Mouse (Mus musculus) kidney, postnatal 25 days (tissue): ENCODE results near the gene Jarid2.

Source experiments
- DNase-seq, 2 experiments: peaks; one replicate each; pipeline ENCODE4 v3.0.0; 2021; ENCODE audit warnings: mixed read lengths in 2 of 2

Jarid2 gene

DNA sequence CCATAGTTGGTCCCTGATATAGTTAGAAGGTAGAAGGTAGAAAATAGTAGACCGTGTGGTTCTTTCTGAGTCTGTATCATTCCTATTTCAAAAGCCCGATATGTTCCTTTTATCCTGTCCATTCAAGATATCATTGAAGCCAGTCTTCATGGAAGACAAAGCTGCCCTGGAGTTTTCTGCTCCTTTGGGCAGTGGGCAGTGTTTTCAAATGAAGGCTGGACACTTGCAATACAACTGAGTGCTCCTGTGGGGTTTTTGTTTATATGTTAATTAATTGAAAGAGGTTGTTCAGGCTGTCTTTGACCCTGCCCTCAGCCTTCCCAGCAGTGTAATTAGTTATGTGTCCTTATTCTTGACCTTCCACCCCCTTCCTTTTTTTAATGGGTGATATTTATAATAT lies 122.2 kb downstream of the Jarid2 start:
- DNase-seq: no peak

DNA sequence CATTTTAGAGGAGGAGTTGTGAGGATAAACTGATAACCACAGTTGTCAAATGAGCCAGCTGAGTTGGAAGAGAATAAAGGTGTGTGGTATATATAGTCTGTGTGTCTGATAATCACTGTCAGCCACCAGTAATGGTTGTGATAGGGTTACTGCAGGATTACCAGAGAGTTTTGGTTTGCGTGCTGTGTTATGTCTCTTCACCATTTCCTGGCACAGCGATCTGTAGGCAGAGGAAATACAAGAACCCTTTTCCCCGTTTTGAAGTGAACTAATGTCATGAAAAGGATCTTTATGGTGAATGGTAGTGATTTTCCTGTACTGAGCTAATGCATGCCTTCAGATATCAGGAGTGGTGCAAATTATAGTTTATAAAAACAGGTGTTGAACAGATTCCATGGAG lies 122.8 kb downstream of the Jarid2 start:
- DNase-seq: no peak

DNA sequence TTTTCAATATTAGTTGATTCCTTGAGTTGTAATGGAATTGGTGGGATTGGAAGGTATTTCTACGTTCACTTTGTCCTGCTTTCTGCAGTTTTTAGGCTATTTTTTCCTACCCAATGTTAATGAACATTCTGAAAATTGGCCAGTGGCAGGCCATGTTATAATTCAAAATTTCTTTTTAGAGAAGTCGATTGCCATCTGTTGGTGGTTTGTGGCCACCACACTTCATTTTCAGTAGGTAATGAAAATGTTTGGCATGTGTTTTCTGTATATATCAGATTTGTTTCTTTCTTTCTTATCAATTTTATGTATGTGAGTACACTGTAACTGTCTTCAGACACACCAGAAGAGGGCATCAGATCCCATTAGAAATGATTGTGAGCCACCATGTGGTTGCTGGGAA lies 136.3 kb downstream of the Jarid2 start:
- no peak for DNase-seq

DNA sequence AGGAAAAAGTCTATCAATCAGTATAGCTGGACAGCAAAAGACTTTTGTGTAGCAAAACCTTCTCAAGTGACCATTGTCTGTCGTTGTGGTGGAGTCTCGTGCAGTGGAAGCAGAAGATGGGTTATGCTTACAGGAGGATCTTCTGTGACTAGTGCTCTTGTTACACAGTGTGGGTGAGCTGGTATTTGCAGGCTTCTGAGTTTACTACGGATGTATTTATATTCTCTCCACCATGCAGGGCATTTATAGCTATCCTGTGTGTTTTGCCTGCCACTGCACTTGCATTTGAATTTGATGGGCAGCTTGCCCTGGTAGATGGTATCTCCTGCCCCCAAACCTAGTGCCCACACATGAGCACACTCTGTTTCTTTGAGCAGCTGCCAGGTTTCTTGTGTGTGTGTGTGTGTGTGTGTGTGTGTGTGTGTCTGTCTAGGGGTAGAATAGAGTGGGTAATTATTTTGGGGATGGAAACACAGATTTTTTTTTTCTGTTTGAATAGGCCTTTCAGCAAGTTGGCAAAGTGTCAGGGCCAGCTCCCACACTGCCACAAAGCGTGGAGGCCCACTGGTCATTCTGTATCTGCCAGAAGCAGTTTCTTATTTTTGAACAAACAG lies 138.9 kb downstream of the Jarid2 start:
- DNase-seq: peak; percentile 13 to 42

DNA sequence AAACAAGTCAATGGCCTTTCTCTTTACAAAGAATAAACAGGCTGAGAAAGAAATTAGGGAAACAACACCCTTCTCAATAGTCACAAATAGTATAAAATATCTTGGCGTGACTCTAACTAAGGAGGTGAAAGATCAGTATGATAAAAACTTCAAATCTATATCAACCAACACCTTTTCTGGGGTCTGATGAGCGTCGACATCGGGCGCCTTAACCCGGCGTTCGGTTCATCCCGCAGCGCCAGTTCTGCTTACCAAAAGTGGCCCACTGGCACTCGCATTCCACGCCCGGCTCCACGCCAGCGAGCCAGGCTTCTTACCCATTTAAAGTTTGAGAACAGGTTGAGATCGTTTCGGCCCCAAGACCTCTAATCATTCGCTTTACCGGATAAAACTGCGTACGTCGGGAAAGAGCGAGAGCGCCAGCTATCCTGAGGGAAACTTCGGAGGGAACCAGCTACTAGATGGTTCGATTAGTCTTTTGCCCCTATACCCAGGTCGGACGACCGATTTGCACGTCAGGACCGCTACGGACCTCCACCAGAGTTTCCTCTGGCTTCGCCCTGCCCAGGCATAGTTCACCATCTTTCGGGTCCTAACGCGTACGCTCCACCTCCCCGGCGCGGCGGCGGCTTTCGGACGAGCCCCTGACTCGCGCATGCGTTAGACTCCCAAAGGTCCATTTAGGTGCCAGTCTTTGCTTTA lies 140.3 kb downstream of the Jarid2 start:
- peak; percentile 96 to 99 for DNase-seq

DNA sequence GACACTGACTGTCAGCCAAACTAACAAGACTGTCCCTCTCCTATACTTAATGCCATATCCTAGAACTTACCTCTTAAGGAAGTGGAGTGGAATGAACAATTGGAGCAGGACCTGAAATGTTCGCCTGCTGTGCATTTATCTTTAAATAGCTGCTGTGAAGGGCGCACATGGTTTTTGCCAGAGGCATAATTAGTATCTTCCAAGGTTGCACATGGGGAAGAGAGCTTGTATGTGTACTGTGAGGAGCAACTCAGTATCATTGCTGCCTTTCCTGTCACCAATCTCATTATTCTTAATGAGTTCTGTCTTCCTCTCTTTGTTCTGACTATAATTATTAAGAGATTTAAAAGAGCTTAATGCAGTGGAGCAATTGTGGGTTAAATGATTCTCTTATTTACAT lies 147.5 kb downstream of the Jarid2 start:
- no peak for DNase-seq

DNA sequence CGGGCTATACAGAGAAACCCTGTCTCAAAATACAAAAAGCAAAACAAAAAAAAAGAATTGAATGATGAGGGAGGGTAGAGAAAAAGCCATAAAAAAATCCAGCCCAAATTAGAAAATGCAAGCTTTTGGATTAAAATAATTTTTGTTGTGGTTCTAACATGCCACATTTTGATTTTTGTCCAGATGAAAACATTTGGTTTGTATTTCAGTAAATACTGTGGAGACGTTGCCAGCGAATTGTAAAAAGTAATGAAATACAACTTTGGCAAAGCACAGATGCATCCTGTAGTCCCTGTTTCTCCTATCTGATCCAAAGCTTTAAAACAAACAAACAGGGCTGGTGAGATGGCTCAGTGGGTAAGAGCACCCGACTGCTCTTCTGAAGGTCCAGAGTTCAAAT lies 151.7 kb downstream of the Jarid2 start:
- no peak for DNase-seq

DNA sequence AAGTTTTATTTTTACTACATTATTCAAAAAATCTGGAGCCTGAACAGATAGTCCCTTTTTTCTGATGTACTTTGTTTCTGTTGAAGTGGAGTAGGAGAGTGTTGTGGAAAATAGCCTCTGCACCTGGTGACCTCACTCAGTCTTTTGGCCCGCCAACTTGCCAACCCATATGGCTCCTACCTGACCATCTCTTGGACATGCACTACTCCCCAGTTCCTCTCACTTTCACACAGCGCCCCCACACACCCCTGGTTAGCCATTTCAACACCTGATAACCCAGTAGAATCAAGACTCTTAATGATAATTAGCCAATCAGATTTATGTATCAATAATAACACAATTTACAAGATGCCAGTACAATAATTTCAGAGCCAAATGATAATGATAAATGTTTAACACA lies 156.9 kb downstream of the Jarid2 start:
- DNase-seq: no peak

DNA sequence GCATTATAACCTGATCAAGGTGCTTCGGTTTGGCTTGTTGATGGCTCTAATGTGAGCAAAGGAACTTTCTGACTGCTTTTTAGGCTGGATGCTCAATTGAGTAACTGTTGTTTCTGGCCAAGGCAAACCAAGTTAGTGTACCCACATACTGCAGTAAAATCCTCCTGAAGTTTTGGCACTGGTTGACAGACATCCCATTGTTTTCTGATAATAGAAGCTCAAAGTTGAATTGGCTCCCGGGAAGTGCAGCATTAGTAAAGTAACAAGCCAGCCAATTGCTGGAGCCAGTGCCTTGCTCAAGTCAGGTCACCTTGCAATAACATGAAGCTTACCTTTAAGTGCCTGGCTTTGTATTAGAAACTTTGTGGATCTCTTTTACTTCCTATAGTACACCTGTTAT lies 161.3 kb downstream of the Jarid2 start:
- DNase-seq: no peak

DNA sequence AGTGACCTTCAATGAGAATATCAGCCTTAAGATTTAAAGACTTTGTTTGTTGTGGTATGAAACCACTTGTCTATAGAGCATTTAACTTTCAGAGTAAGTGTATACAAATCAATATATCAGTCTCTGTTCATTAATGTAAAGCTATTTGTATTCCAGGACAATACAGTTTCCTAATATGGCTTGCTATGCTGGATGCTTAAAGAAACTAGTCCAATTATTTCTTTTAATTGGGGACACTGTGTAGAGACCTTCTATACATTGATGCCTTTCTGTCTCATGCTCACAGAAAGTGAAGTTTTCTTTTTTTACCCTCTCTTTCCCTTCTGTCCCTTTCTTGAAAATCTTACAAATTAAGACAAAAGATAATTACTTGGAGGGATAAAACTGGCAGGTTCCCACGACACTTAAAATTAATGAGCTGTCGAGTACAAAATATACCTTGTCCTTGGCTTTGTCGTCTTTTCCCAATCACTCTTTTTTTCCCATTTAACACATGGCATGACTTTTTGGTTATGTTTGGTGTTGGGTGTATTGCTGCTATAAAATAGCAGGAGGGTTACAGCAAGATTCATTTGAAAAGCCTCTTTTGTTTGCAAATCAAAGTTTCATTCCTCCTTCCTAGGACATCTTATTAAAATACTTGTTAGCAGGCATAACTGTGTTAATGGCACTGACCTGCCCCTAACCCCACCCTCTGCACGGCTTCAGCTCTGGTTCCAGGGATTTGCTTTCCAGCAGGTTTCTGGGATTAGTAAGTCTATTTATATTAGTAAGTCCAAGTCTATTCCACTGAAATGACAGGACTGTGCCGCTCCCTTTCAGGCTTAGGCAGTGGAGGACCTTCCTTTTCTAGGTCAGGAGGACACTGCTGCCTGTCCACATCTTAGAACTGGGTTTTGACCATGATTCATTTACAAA lies 162.8 kb downstream of the Jarid2 start:
- no peak for DNase-seq

DNA sequence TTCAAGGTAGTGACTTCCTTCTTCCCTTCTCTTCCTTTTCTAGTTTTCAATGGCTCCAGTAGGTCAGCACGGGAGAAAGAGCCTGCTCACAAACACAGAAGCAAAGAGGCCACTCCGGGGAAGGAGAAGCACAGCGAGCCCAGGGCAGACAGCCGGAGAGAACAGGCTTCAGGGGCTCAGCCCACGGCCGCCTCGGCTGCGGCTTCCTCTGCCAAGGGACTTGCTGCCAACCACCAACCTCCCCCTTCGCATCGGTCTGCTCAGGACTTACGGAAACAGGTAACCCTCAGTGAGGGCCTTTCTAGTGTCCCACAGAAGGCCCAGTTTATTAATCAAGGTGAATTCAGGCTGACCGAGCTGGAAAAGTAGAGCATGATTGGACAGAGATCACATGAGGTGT lies 166.9 kb downstream of the Jarid2 start:
- no peak for DNase-seq

DNA sequence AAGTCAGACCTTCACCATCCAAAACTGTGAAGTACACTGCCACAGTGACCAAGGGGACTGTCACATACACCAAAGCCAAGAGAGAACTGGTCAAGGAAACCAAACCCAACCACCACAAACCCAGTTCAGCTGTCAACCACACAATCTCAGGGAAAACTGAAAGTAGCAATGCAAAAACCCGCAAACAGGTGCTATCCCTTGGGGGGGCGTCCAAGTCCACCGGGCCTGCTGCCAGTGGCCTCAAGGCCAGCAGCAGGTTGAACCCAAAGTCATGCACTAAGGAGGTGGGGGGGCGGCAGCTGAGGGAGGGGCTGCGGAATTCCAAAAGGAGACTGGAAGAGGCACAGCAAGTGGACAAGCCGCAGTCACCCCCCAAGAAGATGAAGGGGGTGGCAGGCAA lies 173.0 kb downstream of the Jarid2 start:
- no peak for DNase-seq

DNA sequence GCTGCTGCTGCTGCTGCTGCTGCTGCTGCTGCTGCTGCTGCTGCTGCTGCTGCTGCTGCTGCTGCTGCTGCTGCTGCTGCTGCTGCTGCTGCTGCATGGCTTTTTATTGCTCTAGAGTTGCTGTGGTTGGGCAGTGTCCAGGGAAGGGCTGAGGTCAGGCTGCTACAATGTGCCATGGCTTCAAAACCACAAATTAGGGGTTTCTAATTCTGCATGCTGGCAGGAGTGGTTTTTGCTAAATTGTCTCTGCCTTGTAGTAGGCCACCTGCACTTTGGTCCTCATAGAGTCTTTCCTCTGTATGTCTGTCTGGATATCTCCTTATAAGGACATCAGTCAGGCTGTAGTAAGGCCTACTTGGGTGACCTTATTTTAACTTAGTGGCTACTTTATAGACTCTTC lies 174.1 kb downstream of the Jarid2 start:
- DNase-seq: no peak

DNA sequence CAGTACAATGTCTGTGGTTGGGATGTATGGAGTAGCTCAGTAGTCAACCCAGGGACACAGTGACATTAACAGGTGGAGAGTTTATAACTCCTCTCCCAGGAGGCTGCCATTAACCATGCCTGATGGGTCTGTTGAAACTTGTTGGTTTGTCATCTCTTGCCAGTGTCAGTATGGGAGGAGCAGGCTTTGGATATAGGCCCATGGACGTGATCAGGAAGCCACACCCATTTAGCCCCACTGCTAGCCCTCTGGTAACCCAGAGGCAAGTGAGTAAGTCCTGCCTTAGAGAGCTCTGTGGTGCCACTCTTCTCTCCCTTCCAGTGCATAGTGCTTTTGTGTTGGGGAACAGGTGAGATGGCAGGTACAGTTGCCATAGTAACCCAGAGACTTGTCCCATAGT lies 175.0 kb downstream of the Jarid2 start:
- no peak for DNase-seq

DNA sequence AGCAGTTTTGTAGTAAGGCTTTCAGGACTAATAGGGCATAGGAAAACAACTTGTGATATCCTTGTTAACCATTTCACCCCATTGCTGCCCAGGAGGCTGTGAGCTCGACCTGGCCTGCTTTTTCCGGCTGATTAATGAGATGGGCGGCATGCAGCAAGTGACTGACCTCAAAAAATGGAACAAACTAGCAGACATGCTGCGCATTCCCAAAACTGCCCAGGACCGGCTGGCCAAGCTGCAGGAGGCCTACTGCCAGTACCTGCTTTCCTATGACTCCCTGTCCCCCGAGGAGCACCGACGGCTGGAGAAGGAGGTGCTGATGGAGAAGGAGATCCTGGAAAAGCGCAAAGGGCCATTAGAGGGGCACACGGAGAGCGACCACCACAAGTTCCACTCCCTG lies 176.9 kb downstream of the Jarid2 start:
- peak; percentile 59 to 88 for DNase-seq

DNA sequence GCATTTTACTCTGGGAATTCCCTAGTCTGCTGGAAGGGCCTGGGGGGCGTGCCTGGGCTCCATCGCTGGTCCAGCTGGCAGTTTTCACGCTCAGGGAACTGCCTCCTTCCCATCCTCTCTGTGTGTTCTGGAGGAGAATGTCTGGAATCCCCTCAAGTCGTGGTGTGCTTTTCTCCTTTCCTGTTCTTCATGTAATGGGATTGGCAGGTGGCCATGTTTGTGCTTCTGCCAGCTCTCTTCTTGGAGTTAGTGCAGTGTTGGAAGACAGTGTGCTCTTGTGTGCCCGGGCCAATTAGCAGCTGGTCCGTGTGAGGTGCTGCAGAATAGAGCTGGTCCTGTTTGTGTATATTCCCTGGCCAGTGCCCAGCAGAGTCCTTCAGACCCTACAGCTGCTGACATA lies 178.4 kb downstream of the Jarid2 start:
- DNase-seq: peak; percentile 86 to 90

DNA sequence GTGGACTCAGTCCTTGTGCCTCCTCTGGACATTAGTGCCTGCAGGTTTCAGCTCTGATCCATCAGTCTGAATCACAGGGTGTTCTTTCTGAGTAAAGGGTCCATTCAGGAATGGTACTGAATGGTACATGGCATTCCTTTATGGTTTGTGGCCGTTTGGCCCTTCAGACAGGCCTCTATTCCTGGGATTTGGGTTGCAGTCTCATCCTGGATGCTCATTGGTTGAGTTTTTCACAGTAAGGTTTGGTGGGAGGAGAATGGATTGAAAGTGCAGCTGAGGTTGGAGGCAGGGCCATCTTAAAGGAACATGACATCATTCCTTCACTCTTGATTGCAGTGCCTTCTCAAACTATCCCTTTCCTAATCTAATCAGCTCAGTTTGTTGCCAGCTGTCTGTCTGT lies 179.5 kb downstream of the Jarid2 start:
- DNase-seq: no peak

DNA sequence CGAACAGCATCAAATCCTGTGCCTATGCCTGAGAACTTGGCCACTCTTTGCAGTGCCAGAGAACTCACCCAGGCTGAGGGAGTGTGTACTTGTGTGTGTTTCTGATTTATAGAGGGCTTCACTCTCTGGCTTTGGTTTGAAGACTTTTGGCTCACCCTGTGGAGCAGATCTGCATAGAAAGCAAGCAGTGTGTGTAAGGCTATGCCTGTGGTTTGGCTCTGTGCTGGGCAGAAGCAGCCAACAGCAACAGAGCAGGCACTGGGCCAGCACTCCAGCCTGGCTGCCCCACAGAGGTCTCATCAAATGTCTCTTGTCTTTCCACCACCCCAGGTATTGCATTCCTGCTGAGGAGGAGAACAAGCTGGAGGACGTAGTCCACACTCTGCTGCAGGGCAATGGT lies 183.6 kb downstream of the Jarid2 start:
- peak; percentile 75 to 78 for DNase-seq

DNA sequence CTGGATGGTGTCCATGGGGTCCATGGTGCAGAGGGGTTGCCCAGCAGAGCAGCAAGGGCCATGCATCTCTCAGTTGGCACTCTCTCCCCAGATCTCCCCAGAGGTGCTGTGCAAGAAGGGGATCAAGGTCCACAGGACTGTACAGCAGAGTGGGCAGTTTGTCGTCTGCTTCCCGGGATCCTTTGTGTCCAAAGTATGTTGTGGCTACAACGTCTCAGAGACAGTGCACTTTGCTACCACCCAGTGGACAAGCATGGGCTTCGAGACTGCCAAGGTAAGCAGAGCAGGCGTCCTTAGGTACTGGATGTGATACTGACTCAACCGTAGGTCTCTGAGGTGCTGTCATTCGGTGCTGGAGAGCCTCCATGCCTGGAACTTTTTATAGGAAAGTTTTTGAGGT lies 184.3 kb downstream of the Jarid2 start:
- peak; percentile 69 to 85 for DNase-seq

DNA sequence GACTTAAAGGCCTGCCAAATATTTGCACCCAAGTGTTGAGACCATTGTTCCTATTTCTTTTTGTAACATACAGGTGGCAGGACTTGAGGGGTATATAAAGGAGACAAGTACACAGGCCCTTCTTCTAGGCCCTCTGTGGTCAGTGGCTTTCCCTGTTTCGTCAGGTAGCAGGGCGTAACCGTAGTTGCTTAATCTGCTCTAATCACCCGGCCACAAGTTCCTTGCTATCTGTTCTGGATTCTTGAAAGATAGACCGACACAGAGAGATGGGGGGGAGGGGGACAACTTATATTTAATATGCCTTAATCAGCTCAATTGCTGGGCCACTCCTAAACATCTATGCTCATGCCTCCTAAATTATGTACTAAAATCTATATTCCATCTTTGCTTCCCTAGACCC lies 186.1 kb downstream of the Jarid2 start:
- no peak for DNase-seq

DNA sequence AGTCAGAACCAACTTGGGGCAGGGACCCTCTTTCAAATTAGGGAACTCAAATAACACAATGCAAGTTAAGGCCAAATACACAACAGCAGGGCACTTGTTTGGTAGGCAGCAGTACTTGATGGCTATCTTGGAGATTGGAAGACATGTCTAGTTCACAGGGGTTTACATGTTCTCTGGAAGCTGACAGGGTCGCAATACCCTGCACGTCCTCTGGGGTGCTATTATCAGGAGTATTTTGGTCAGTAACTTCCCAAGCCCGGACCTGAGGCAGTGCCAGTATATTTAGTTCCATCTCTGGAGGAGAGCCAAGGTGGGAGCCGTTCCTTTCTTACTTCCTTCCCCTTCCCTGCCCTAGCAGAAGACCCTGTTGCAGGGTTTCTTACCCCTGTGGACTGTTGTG lies 186.7 kb downstream of the Jarid2 start:
- peak in 1 of 2 experiments; percentile 43 for DNase-seq

DNA sequence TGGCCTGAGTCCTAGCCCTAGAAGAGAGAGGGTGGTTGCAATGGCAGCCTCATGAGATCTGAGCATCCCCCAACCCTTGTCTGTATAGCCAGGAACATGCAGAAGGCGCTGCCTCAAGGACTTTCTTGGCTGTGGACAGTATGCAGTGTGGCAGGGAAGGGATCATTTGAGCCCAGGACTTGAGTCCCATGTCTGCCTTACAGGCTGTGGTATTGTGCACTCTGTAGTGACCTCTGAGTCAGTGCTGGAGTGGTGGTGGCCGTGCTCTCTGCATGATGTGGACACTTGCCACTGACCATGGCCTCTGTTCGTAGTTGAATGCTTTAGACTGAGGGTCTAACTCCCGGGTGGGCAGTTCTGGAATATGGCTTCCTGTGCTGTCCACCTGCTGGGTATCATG lies 187.9 kb downstream of the Jarid2 start:
- DNase-seq: no peak

DNA sequence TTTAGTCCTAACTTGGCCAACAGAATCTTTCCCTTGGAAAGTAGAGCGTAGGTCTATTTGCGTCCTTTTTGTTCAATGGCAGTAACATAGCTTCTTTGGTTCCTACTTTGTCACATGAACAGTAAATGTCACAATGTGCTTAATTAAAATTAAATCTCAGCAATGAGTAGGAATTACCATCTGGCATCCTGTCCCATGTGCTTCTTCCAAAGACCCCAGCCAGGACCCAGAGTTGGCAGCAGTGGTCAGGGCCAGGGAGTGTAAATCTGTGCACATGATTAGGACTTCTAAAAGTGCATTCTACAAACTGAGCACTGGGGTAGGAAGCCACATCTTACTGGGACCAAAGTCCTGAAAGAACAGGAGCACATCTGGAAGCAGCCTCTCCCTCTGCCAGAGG lies 189.0 kb downstream of the Jarid2 start:
- DNase-seq: no peak

DNA sequence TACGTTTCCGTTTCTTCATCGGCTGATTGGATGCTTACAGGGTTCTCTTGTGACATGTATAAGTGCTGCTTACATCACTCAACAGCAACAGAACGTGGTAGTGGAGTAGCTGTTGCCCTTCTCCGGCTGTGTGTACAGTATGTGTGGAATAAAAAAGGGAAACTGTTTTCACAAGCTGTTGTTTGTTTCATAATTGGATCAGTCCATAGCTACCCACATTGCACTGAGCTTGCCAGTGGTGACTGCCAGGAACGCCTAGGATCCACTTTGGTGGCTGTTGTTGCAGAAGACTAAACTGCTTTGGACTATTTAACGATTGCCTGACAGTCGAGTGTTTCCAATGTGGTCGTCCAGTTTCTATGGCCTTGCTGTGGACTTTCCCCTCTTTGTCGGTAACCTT lies 191.8 kb downstream of the Jarid2 start:
- DNase-seq: no peak
